Mouse (Mus musculus) liver, embryonic 11.5 days (tissue): ENCODE measurements at regions not wholly inside any gene's neighbourhood (a gene's known extent, or its start where the extent isn't known, plus 50 kb on each side); places are given as distances from the start of the nearest gene placed in this dataset.

Experiments
- ATAC-seq: fragments of 200-750 bp; cut with Nextera tagmentation; replicated peaks from 2 replicates; pipeline ENCODE4 v1.8.0; 2017; ENCODE audit warnings: moderate number of reproducible peaks, mild to moderate bottlenecking, moderate TSS enrichment, moderate library complexity; ENCODE audit not compliant: low FRiP score
- DNase-seq: peaks from one replicate; pipeline ENCODE4 v3.0.0-alpha.2; 2017; ENCODE audit warnings: low spot score
- H3K27ac ChIP-seq: fragments of 300-500 bp; sonication (generic); 2 replicates; pipeline ENCODE4 v1.5.1; 2014; ENCODE audit warnings: mild to moderate bottlenecking, low read depth, low read length, control low read depth
- H3K27me3 ChIP-seq: fragments of 300-500 bp; sonication (generic); replicated peaks from 2 replicates; pipeline ENCODE4 v1.6.1; 2014; ENCODE audit warnings: low read length, mixed read lengths; ENCODE audit not compliant: control insufficient read depth, insufficient read depth
- H3K36me3 ChIP-seq: fragments of 300-500 bp; sonication (generic); 2 replicates; pipeline ENCODE4 v1.6.1; 2014; ENCODE audit warnings: mild to moderate bottlenecking, low read length, moderate library complexity, mixed read lengths; ENCODE audit not compliant: control insufficient read depth, insufficient read depth
- H3K4me1 ChIP-seq: fragments of 300-500 bp; sonication (generic); replicated peaks from 2 replicates; pipeline ENCODE4 v1.6.1; 2014; ENCODE audit warnings: low read length, mixed read lengths; ENCODE audit not compliant: control insufficient read depth, insufficient read depth
- H3K4me2 ChIP-seq: fragments of 300-500 bp; sonication (generic); 2 replicates; pipeline ENCODE4 v1.6.1; 2014; ENCODE audit warnings: mild to moderate bottlenecking, control low read depth, moderate library complexity
- H3K4me3 ChIP-seq: fragments of 300-500 bp; sonication (generic); 2 replicates; pipeline ENCODE4 v1.5.1; 2014; ENCODE audit warnings: low read depth, low read length, control low read depth
- H3K9ac ChIP-seq: fragments of 300-500 bp; sonication (generic); 2 replicates; pipeline ENCODE4 v1.6.1; 2014; ENCODE audit warnings: low read depth, low read length, control low read depth
- H3K9me3 ChIP-seq: fragments of 300-500 bp; sonication (generic); 2 replicates; pipeline ENCODE4 v1.6.1; 2016; ENCODE audit warnings: low read length, inconsistent platforms, mixed read lengths; ENCODE audit not compliant: control insufficient read depth
- WGBS: fragments of 180-500 bp; shearing (Covaris S2); extraction: QIAGEN DNeasy Blood & Tissue Kit; methylation state at CpG from one replicate; pipeline ENCODE4 v1.1.7; 2014; 5-methylcytosine and 5-hydroxymethylcytosine counted together

- WGBS, result 69% methylated on average over 4 of the region's 4 CpGs
- Histone ChIP-seq H3K4me2 (no peak overlapping the region), H3K9ac (no peak overlapping the region), H3K4me1 (no peaks in the 10 kb centered on the region), H3K9me3 (no peaks in the 10 kb centered on the region), H3K27ac (no peak overlapping the region), H3K4me3 (no peak overlapping the region), H3K36me3 (no peaks in the 10 kb centered on the region), H3K27me3 (no peaks in the 10 kb centered on the region)
- ATAC-seq, result no peak
- DNase-seq, result no peak
These were observed 229.6 kb upstream of the Runx1 start for GRCm38 (mm10) chr16:93055545-93055944.

- no peak overlapping the region for H3K4me2 ChIP-seq
- H3K36me3 ChIP-seq, result no peaks in the 10 kb centered on the region
- 51% methylated on average over 6 of the region's 6 CpGs for WGBS
- no peak overlapping the region for H3K27ac ChIP-seq
- no peaks in the 10 kb centered on the region for H3K4me1 ChIP-seq
- no peaks in the 10 kb centered on the region for H3K9me3 ChIP-seq
- H3K4me3 ChIP-seq, result no peak overlapping the region
- DNase-seq, result no peak
- H3K9ac ChIP-seq, result no peak overlapping the region
- no peak for ATAC-seq
- H3K27me3 ChIP-seq, result no peaks in the 10 kb centered on the region
These were observed 225.3 kb upstream of the Runx1 start for GRCm38 (mm10) chr16:93051233-93051632.

GRCm38 (mm10) chr16:93048418-93048932 is 222.5 kb upstream of the Runx1 start:
- H3K4me2 ChIP-seq, result no peak overlapping the region
- no peaks in the 10 kb centered on the region for H3K36me3 ChIP-seq
- H3K4me1 ChIP-seq, result no peaks in the 10 kb centered on the region
- H3K4me3 ChIP-seq, result no peak overlapping the region
- no peak overlapping the region for H3K27ac ChIP-seq
- 78% methylated on average over 9 of the region's 9 CpGs for WGBS
- H3K27me3 ChIP-seq, result no peaks in the 10 kb centered on the region
- ATAC-seq (no peak), DNase-seq (no peak)
- no peaks in the 10 kb centered on the region for H3K9me3 ChIP-seq
- H3K9ac ChIP-seq, result no peak overlapping the region

DNA sequence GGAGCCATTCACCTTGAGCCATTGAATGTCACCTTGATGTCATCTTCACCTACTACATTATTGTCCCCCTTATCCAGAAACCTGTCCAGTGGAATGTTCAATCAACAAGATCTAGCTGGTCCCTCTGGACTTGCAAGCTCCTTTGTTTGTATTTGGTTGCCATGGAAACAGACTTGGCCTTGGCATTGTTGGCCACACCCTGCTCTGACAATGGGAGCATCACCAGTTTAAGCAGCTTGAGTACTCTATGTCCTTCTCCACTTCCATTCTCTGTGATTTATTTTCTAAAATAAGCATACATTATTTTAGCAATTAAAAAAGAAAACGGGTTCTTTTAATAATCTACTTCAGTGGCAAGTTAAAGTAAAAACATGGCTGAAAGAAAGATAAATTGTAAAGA is 221.6 kb upstream of the Runx1 start:
- no peak overlapping the region for H3K9ac ChIP-seq
- no peak overlapping the region for H3K4me2 ChIP-seq
- no peaks in the 10 kb centered on the region for H3K4me1 ChIP-seq
- H3K27me3 ChIP-seq, result no peaks in the 10 kb centered on the region
- H3K27ac ChIP-seq, result no peak overlapping the region
- WGBS, result 71% methylated on average over 1 of the region's 1 CpGs
- no peaks in the 10 kb centered on the region for H3K36me3 ChIP-seq
- H3K4me3 ChIP-seq, result no peak overlapping the region
- H3K9me3 ChIP-seq, result no peaks in the 10 kb centered on the region
- DNase-seq (no peak), ATAC-seq (no peak)

DNA sequence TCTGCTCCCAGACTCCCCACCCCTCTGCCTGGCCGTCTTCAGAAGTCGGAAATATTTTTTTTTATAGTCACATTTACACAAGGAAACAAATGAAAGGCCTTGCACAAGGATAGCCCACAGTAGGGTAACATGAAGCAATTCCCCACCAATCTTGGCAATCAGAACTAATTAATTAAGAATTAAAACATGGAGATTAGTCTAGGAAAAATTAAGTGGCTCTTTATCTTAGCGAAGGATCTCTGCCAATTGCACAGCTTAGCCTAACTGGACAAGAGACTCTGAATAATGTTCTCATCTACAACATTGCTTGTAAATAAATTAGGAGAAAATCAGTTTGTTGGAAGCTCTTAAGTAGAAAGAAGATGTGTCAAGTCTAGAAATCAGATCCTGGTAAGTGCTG is 220.3 kb upstream of the Runx1 start:
- Histone ChIP-seq H3K9ac (no peak overlapping the region), H3K27me3 (no peaks in the 10 kb centered on the region), H3K4me3 (no peak overlapping the region), H3K27ac (no peak overlapping the region), H3K4me2 (no peak overlapping the region), H3K4me1 (no peaks in the 10 kb centered on the region), H3K36me3 (no peaks in the 10 kb centered on the region), H3K9me3 (no peaks in the 10 kb centered on the region)
- no peak for ATAC-seq
- DNase-seq, result no peak
- WGBS, result 79% methylated on average over 3 of the region's 3 CpGs

DNA sequence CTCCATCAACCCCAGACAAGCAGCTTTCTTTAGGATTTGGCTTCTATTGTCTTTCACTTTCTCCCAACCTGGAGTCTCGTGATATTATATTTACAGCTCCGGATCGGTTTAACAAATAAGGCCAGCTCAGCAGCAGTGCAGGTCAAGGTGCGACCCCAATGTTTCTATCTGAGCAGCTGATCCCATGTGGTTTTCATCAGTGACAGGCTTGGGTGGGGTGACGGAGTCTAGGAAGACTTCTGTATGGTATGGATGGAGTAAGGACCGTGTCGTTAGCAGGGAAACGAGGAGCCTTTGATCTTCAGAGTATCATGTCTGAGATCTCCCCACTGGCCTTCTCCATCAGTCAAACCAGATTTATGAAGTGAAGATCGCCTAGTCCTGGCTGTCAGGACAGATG is 217.4 kb upstream of the Runx1 start:
- no peaks in the 10 kb centered on the region for H3K4me1 ChIP-seq
- WGBS, result 63% methylated on average over 9 of the region's 9 CpGs
- no peak for DNase-seq
- H3K9me3 ChIP-seq, result no peaks in the 10 kb centered on the region
- H3K36me3 ChIP-seq, result no peaks in the 10 kb centered on the region
- ATAC-seq, result no peak
- no peak overlapping the region for H3K27ac ChIP-seq
- H3K27me3 ChIP-seq, result no peaks in the 10 kb centered on the region
- no peak overlapping the region for H3K9ac ChIP-seq
- H3K4me3 ChIP-seq, result no peak overlapping the region
- no peak overlapping the region for H3K4me2 ChIP-seq

- no peaks in the 10 kb centered on the region for H3K9me3 ChIP-seq
- no peak overlapping the region for H3K4me3 ChIP-seq
- H3K9ac ChIP-seq, result no peak overlapping the region
- H3K27me3 ChIP-seq, result no peaks in the 10 kb centered on the region
- 63% methylated on average over 6 of the region's 6 CpGs for WGBS
- no peaks in the 10 kb centered on the region for H3K36me3 ChIP-seq
- no peak for ATAC-seq
- H3K27ac ChIP-seq, result no peak overlapping the region
- DNase-seq, result no peak
- H3K4me2 ChIP-seq, result no peak overlapping the region
- no peaks in the 10 kb centered on the region for H3K4me1 ChIP-seq
These were observed 217.0 kb upstream of the Runx1 start for GRCm38 (mm10) chr16:93042941-93043340.

- H3K4me2 ChIP-seq, result no peak overlapping the region
- no peak for DNase-seq
- no peaks in the 10 kb centered on the region for H3K36me3 ChIP-seq
- H3K4me1 ChIP-seq, result no peaks in the 10 kb centered on the region
- no peaks in the 10 kb centered on the region for H3K9me3 ChIP-seq
- no peak overlapping the region for H3K9ac ChIP-seq
- no peak overlapping the region for H3K4me3 ChIP-seq
- ATAC-seq, result no peak
- no peak overlapping the region for H3K27ac ChIP-seq
- no peaks in the 10 kb centered on the region for H3K27me3 ChIP-seq
- 59% methylated on average over 10 of the region's 10 CpGs for WGBS
These were observed 216.5 kb upstream of the Runx1 start for GRCm38 (mm10) chr16:93042491-93042890.

DNA sequence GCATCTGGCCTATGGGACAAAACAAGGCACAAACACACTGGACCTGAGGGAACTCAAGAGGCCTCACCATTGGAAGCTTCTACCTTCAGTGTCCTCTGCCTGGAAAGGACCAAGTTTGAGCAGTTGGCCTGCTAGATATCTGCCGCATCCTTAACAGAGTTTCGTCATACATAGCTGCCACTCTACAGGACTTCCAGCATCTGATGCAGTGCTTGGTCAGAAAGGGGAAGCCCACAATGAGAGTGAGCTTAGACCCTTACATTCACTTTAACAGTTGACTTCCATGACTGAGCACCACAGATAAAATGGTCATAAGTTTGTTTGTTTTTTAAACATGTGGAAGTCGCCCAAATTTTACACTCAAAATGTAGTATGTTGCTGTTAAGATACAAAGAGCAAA is 215.9 kb upstream of the Runx1 start:
- no peak overlapping the region for H3K27ac ChIP-seq
- H3K36me3 ChIP-seq, result no peaks in the 10 kb centered on the region
- ATAC-seq (no peak), DNase-seq (no peak)
- no peak overlapping the region for H3K9ac ChIP-seq
- no peaks in the 10 kb centered on the region for H3K4me1 ChIP-seq
- no peak overlapping the region for H3K4me3 ChIP-seq
- H3K9me3 ChIP-seq, result no peaks in the 10 kb centered on the region
- no peaks in the 10 kb centered on the region for H3K27me3 ChIP-seq
- H3K4me2 ChIP-seq, result no peak overlapping the region
- WGBS, result 63% methylated on average over 3 of the region's 3 CpGs
